Mouse (Mus musculus) cerebellum, postnatal 14 days (tissue): ENCODE results near the gene Otp.
A peak's percentile ranks its signal among the peaks of the same experiment; 100 is the strongest.

ENCODE experiments used
- DNase-seq, 2 experiments: peaks; one replicate each; pipeline ENCODE4 v3.0.0; 2021; ENCODE audit warnings: mixed read lengths in 2 of 2

Gene Otp

DNA sequence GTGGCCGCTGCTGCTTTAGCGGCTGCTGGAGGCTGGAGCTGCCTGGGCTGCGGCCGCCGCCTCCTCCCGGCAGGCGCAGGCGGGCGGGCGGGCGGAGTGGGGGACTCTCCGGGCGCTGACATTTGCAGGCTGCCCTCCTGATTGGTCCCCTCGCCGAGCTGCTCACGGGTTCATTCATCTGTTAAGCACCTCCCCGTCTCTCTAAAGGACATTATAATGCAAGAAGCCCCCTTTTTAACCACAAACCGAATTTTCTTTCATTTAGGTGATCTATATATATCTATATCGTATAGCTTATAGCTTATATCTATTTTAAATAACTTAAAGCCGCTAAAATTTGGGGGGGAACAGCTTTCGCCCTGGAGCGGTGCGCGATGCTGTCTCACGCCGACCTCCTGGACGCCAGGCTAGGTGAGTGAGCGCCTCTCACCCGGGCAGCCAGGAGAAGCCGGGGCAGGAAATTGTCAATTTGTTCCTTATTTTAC, at the start of gene Otp:
Gene Otp (plus strand): TSS at position 207 of the 485 bp plus-strand sequence.
- peak in 1 of 2 experiments; percentile 38 for DNase-seq

GRCm38 (mm10) chr13:94826389-94826788, 49.0 kb upstream of the Otp start:
- no peak for DNase-seq

GRCm38 (mm10) chr13:94826986-94827385, 48.4 kb upstream of the Otp start:
- DNase-seq = no peak

GRCm38 (mm10) chr13:94827847-94828246, 47.6 kb upstream of the Otp start:
- no peak for DNase-seq

DNA sequence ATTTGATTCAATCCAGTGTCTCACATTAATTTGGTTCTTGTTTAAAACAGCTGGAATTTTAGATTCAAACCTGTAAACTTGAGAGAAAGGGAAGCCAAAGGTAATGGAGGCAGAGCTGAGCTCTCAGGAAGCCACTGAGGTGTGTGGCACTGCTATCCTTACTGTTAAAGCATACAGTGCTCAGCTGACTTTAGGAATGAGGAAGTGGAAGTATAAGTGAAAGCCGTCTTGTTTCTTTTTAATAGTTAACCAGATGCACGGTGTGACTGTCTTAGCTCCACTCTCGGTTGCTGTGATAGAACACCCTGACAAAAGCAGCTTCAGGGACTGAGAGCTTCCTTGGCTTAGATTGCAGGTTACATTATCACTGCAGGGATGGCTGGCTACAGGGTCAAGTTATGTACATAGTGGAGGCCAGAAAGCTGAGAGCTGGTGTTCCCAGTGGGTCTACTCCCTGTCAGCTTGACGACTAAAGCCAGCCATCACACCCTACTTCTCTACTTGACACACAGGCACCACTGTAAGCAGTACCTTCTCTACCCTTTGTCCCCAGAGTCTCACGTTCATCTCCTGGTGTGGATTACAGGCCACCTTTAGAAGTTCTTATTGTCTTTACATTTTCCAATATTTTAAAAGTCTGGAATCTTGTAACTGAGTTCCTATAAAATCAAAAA, 37.2 kb upstream of the Otp start:
- no peak for DNase-seq

DNA sequence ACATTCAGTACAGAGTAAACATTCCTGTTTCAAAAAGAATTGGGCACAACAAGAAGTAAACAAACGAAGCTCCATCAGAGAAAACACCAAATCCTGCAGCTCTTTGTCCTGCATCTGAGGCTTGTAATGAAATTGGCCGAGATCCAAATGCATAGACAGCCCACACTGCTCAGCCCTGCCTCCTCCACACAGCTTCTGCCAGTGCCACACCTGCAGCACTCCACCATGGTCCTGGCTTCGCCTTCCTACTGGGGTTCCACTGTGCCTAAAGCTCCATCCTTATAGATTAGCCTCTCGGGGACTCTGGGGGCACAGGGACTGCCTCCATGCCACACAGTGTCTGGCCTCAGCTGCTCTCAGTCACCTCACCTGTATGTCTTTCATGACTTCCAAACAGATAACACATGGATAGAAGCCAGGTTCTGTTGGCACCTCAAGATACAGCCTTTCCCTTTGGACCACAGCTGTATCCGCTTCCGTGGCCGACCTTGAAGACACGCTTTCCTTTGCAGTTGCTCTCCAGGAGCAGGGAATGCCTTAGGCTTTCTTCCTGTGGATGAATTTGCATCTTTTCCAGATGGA, 36.6 kb upstream of the Otp start:
- peak in 1 of 2 experiments; percentile 9 for DNase-seq

DNA sequence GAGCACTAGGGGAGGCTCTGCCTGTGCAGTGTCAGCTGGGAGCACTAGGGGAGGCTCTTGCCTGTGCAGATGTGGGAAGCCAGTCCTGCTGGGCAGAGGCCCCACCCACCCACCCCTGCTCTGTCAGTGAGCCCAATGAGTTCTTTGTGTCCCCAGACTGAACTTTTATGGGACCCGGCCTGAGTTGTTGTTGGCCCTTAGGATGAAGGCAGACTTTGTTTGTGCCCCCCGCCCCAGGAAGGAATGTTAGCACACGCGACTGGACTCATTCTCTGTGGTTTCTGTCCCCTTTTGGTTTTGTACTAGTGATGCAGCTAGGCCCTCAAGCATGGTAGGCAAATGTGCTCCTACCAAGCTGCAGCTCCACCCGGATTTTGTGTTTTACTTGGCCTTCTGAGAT, 32.2 kb upstream of the Otp start:
- DNase-seq = no peak

GRCm38 (mm10) chr13:94847870-94848269, 27.5 kb upstream of the Otp start:
- DNase-seq = no peak

DNA sequence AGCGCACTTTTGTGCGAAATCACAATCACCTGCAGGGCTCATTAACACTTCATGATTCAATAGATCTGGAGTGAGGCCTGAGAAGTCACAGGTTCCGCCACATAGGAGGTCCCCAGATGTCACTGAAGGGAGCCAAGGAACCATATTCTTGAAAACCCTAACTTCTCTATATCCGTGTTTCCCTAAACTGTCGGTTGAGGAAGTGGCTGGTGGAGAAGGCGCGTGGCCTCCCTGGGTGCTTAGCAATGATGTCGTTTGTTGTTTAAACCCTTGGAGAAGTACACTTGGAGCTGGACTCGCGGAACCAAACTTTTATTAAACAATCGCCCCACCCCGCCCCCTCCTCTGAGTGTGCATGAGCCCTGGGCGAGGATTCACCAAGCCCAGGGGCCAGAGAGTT, 26.1 kb upstream of the Otp start:
- DNase-seq = no peak

DNA sequence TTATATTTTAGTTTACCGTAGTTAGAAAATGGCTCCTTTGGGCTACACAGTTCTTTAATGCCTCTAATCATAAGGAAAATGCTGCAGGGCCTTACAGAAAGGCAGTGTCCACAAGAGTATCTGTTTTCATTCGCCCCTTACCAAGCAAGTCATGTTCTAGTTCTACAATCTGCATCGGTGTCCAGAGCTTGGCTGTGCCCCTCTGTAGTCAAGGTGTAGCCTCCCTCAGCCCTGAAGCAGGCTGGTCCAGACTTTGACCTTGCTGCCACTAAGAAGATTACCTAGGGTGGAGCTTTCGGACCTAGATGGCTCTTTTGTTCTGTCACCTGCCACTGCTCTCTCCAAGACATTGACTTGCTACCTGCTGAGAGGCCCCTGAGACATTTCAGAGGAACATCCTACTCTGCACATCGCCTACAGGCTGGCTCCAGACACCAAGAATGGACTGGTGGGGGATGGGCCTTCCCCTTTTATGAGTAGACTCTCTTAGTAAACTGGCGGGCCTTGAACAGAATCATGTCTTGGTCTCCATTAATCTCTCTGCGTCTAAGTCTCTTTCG, 17.3 kb upstream of the Otp start:
- DNase-seq = no peak

DNA sequence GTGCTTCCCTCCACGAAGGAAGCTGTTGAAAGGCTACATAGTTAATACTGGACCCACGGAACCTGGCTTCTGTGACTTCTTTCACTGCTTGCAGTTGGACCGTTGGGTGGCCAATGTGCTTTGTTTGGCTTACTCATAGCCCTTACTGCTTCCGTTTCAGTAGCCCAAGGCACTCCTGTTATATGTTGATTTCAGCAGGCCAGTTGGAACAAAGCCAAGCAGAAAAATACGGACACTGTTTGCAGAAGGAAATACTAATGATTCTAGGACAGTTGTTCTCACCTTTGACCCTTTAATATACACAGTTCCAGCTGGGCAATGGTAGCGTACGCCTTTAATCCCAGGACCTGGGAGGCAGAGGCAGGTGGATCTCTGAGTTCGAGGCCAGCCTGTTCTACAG, 16.1 kb upstream of the Otp start:
- no peak for DNase-seq

GRCm38 (mm10) chr13:94862491-94863230, 12.7 kb upstream of the Otp start:
- no peak for DNase-seq

DNA sequence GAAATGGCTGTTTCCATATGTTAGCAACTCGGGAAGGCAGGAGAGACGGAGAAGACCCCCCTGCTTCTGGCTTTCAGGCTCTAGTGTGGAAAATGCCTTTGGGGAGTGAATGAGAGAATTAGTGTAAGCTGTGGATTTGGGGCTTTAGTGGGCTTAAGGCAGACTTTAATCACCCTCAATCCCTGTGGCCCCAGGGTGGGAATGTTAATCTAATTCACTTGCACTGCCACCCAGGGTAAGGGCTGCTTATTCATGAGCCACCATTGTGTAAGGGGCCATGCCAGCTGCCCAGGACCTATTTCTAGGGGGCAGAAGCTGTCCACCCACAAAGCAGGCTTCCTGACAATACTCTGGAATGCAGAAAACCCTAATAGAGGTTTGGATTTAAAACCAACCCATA, 8.5 kb upstream of the Otp start:
- DNase-seq = no peak

DNA sequence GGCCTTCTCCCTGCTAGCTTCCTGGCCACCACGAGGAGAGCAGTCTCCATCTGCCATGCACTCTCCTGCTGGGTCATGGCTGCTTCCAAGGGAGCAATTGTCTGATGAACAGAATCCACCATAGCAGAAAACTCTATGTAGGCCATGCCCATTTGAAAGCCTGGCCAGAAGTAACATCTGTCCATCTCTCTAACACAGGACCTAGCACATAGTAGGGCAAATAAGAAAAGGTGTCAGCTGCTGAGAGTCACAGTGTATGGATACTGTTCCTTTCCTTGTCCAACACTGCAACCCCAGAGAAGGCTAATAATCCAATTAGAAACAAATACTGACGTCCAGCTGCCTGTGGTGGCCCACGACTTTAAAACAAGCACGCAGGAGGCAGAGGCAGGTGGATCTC, 7.6 kb upstream of the Otp start:
- no peak for DNase-seq

DNA sequence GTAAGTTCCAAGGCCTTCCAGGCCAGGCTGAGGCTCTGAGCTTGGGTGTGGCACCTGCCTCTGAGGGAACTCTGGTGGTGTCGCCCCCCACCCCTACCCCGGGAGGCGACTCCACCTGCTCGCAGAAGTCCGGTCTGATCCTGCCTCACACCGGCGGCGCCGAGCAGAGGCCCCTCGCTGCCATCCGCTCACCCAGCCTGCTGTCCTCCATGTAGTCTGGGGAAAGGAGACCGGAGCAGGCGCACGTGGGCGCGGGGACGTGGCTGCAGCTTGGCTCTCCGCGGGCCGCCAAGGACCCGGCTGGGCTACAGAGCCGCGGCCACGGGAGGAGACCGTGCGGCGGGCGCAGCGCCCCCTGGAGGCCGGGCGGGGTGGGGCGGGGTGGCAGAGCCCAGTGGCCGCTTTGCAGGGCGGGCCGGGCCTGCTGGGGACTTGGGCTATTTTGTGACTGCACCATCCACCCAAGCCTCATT, 6.9 kb upstream of the Otp start:
- DNase-seq = peak; percentile 51 to 73

DNA sequence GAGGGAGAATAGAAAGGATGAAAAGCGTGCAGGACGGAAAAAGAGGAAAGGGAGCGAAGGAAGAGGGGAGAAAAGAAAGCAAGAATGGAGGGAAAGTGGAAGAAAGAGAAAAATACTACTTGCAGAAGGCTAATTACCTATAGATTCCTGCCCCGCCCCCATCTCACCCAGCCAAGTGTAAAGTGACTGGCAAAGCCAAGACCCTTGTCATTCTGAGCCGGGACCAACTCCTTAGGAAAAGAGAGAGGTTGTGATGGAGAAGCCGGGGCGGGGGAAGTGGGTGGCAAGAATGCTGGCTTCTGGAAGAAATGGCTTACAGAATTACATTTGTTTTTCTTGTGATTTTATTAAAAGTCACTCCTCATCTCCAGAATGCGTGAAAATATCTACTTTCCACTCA, 5.9 kb upstream of the Otp start:
- peak; percentile 24 to 25 for DNase-seq

DNA sequence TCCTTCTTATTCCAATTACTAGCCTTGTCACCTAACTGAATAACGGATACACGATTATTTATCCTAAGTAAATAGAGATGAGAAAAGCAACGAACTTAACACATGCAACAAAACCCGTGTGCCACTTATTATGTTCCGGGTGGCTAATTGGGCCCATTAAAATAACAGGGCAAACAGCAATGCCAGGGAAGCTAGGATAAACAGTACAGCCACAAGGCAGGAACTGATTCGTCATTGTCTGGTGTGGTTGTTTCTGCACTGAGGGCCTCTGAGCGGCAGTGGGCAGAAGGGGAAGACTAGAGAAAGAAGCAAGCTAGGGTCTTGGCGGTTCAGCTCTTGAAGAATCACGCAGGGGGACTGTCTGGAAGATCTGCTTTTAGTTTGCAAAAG, 5.3 kb upstream of the Otp start:
- DNase-seq = peak in 1 of 2 experiments; percentile 41

DNA sequence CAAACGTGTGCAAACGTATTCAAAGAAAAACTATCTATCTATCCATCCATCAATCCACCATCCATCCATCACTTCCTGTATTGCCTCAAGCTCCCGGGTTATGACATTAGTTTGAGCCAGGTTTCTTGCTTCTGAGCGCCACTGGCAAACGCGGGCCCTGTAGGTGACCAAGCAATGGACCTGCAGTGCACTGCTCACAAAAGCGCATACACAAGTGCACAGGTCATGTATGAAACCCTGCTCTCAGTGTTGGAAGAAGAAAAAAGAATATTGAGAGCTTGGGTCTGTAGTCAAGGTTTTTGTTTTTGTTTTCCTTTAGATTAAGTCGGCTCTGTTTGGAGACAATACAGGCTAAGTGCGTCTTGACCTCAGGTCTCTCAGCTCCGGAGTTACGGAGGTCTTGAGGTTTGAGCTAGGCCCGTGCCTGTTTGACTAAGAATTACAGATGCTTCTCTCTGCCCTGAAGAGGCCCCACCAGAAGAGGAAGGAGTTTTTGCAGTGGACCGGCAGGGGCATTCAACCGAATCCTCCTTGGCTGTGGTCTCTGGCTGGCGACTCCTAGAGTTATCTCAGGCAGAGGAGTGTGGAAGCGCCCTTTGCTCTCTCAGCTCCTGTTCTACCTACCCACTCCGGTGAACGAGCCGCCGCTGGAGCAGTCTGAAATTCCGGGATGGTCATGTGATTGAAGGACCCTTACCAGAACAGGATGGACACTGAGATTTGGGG, 4.8 kb upstream of the Otp start:
- DNase-seq = peak in 1 of 2 experiments; percentile 37

GRCm38 (mm10) chr13:94871806-94872320, 3.5 kb upstream of the Otp start:
- peak in 1 of 2 experiments; percentile 32 for DNase-seq

DNA sequence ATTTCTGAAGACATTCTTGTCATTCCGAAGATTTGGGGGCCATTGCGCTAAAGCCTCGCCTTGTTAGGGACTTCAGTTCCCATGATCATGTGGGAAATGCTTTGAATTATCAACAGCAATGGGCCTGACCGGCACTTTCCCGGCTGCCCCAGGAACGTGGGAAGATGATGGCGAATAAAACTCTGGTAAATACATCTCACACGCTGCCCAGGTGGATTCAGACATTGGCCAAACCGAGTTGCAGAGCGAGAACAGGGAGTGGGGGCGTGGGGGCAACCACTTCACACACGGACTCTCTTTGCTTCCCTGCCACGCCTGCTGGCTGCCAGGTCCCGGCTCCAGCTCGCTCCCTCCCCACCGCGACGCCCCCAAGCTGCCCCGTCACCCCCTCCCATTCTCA, 3.0 kb upstream of the Otp start:
- DNase-seq = peak in 1 of 2 experiments; percentile 33

DNA sequence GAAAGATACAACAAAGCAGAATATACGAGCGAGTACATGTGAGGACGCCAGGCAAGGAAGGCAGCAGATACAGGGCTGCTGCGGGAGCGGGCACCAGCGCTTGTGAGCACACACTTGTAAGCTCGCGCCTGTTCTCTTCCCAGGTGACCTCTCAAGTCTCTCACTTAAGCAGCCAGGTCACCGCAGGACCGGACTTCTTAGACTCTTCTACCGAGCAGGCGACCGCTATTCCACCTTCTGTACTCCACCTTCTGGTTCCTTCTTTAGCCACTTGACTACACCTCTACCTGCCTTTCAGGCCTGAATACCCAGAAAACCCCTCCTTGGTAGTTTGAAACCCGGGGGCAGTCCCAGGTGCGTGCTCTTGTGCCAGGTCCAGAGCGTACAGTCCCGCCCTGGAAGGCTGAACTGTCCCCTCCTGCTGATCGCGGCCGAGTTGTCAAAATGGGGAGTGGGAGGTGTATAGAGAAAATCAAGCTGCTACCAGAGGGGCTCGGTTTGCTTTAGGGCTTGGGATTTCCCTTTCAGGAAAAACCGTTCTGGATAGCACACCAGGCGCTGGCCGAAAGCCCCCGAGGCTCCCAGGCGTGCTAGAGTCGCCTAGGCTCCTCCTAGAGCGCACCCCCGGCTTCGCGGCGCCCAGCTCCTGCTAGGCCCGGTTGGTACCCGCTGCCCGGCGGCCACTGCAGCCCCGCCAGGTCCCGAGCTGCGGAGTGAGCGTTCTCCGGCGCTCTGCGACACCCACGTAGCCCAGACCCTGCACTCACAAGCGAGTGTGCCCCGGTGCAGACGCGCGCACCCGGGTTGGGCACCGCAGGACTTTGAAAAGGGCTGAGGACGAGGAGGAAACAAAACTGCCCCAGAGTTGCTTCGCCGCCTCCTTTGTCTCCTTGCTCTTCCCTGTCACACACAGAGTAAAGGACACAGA, 2.0 kb upstream of the Otp start:
- peak; percentile 20 to 38 for DNase-seq
